Mouse (Mus musculus): ENCODE measurements around the gene Gpr162. TPM values are rescaled to one million over a fixed set of nuclear protein-coding genes. Genes with fewer than 3 reads are reported as not detected.
A peak's percentile ranks its signal among the peaks of the same experiment; 100 is the strongest.

The Gpr162 gene
- polyA plus RNA-seq (2016; fragmentation: Nextera tagmentation; extraction: Ambion mirVana): 0.59 and 1.2 TPM in 2 replicates

- Histone ChIP-seq H3K4me1 (peaks cover 66% of the 10 kb centered on the region), H3K36me3 (peaks cover 3% of the 10 kb centered on the region; the same call in 1 of the 2 replicates), H3K27ac (peak within 1 kb of the TSS; percentile 88), H3K4me3 (peak within 1 kb of the TSS; percentile 68), H3K27me3 (ENCODE audit: low read depth, poor library complexity, severe bottlenecking) (peaks cover 90% of the 10 kb centered on the region), H3K9me3 (replicated peaks) (no peaks in the 10 kb centered on the region)
- 1% methylated on average over 35 of the region's 43 CpGs for WGBS
- DNase-seq (ENCODE audit: low spot score): peak; percentile 82
These were observed at the start of gene Gpr162 for GRCm38 (mm10) chr6:124863658-124864298. TSS of gene Gpr162 (minus strand) at chr6:124863983.

- Histone ChIP-seq H3K9me3 (replicated peaks) (no peaks in the 10 kb centered on the region), H3K4me1 (peaks cover 64% of the 10 kb centered on the region), H3K27ac (no peak overlapping the region), H3K36me3 (peaks cover 30% of the 10 kb centered on the region), H3K27me3 (ENCODE audit: low read depth, poor library complexity, severe bottlenecking) (peaks cover 45% of the 10 kb centered on the region), H3K4me3 (0 out of 2 replicates have a peak overlapping the region, but pooled peaks have one; percentile 6)
- 80% methylated on average over 6 of the region's 6 CpGs for WGBS
- DNase-seq (ENCODE audit: low spot score): no peak
These were observed 49.4 kb upstream of the Gpr162 start for GRCm38 (mm10) chr6:124913214-124913613.

GRCm38 (mm10) chr6:124911533-124912218, 47.9 kb upstream of the Gpr162 start, which contains the start of gene Lag3:
TSS of gene Lag3 (minus strand) at chr6:124911705.
- H3K36me3 ChIP-seq: peaks cover 30% of the 10 kb centered on the region
- DNase-seq (ENCODE audit: low spot score): no peak
- H3K9me3 ChIP-seq (replicated peaks): no peaks in the 10 kb centered on the region
- peaks cover 48% of the 10 kb centered on the region for H3K27me3 ChIP-seq (ENCODE audit: low read depth, poor library complexity, severe bottlenecking)
- 14% methylated on average over 13 of the region's 13 CpGs for WGBS
- H3K4me3 ChIP-seq: 0 out of 2 replicates have a peak within 1 kb of the TSS, but pooled peaks have one; percentile 6
- peaks cover 52% of the 10 kb centered on the region for H3K4me1 ChIP-seq
- H3K27ac ChIP-seq: peak within 1 kb of the TSS; percentile 84; the same call in 1 of the 2 replicates

DNA sequence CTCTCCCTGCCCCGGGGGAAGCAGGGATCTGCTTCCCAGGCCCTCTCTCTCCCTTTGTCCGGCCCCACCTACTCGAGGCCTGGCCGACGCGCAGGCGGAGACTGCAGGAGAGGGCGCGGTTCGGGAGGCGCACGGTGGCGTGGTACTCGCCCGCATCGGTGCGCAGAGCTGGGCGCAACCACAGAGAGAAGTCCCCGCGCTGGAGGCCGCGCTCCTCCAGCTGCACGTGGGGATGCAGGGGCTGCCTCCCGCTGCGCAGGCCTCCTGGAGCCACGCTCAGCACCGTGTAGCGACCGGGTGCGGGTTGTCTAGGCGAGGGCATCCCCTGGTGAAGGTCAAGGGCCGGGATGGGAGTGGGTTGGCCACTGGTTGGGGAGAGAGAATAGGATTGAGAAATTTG, 46.2 kb upstream of the Gpr162 start:
- Histone ChIP-seq H3K9me3 (replicated peaks) (no peaks in the 10 kb centered on the region), H3K4me3 (peak overlapping the region; percentile 45), H3K27ac (peak overlapping the region; percentile 84), H3K27me3 (ENCODE audit: low read depth, poor library complexity, severe bottlenecking) (peaks cover 48% of the 10 kb centered on the region), H3K4me1 (peaks cover 43% of the 10 kb centered on the region), H3K36me3 (peaks cover 28% of the 10 kb centered on the region)
- DNase-seq (ENCODE audit: low spot score): peak; percentile 64
- WGBS: 2% methylated on average over 32 of the region's 32 CpGs

- Histone ChIP-seq H3K4me1 (peaks cover 43% of the 10 kb centered on the region), H3K36me3 (peaks cover 6% of the 10 kb centered on the region), H3K4me3 (no peak overlapping the region), H3K9me3 (replicated peaks) (no peaks in the 10 kb centered on the region), H3K27me3 (ENCODE audit: low read depth, poor library complexity, severe bottlenecking) (peaks cover 37% of the 10 kb centered on the region), H3K27ac (no peak overlapping the region)
- DNase-seq (ENCODE audit: low spot score): no peak
- WGBS: 88% methylated on average over 1 of the region's 1 CpGs
These were observed 44.0 kb upstream of the Gpr162 start for GRCm38 (mm10) chr6:124907767-124908166.

DNA sequence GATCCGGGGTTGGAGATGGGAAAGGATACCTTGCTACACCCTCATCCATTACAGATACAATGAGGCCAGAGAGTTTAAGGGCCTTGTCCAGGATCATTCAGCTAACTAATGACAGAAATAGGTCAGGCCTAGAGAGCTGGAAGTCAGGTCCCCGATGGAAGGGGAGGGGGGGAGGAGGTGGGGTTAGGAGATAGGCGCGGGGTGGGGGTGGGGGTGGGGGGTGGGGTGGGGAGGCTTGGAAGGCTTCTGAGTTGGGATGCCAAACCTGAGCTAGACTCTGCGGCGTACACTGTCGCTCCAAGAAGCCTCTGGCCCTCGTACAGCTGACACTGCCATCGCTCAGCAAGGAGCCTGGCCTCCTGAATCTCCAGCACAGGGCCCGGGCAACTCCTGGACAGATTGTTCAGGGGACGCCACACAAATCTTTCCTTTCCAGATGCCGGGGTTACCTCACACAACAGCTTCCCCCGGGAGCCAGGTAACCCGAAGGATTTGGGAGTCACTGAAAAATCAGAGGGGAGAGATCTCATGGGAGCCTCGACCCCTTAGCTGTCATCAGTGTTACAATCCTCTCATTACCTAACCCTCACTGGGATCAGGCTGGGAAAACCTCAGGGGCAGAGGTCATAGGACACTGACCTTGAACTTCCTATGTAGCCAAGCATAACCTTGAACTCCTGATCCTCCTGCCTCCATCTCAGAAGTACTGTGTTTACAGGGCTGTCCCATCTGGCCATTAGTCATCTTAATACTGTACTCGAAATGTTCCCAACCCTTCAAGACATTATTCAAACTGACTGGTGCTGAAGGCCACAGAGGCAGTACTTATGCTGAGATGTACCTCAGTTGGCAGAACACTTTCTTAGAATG, 41.4 kb upstream of the Gpr162 start:
- Histone ChIP-seq H3K9me3 (replicated peaks) (no peaks in the 10 kb centered on the region), H3K4me1 (peaks cover 32% of the 10 kb centered on the region), H3K4me3 (peak overlapping the region; percentile 65), H3K27me3 (ENCODE audit: low read depth, poor library complexity, severe bottlenecking) (peaks cover 23% of the 10 kb centered on the region), H3K27ac (peak overlapping the region; percentile 98), H3K36me3 (no peaks in the 10 kb centered on the region)
- WGBS: 37% methylated on average over 15 of the region's 16 CpGs
- DNase-seq (ENCODE audit: low spot score): no peak

- Histone ChIP-seq H3K27ac (peak overlapping the region; percentile 98), H3K4me1 (peaks cover 24% of the 10 kb centered on the region), H3K4me3 (peak overlapping the region; percentile 65), H3K9me3 (replicated peaks) (no peaks in the 10 kb centered on the region), H3K36me3 (no peaks in the 10 kb centered on the region), H3K27me3 (ENCODE audit: low read depth, poor library complexity, severe bottlenecking) (peaks cover 14% of the 10 kb centered on the region)
- WGBS: 10% methylated on average over 24 of the region's 24 CpGs
- peak; percentile 77 for DNase-seq (ENCODE audit: low spot score)
These were observed 40.6 kb upstream of the Gpr162 start for GRCm38 (mm10) chr6:124904161-124904981.

- no peaks in the 10 kb centered on the region for H3K9me3 ChIP-seq (replicated peaks)
- no peaks in the 10 kb centered on the region for H3K36me3 ChIP-seq
- under 1% methylated on average over 23 of the region's 23 CpGs for WGBS
- H3K27ac ChIP-seq: peak overlapping the region; percentile 98
- peaks cover 24% of the 10 kb centered on the region for H3K4me1 ChIP-seq
- peaks cover 7% of the 10 kb centered on the region for H3K27me3 ChIP-seq (ENCODE audit: low read depth, poor library complexity, severe bottlenecking)
- H3K4me3 ChIP-seq: peak overlapping the region; percentile 65
- DNase-seq (ENCODE audit: low spot score): peak; percentile 98
These were observed 39.9 kb upstream of the Gpr162 start for GRCm38 (mm10) chr6:124903580-124904151.

- H3K36me3 ChIP-seq: no peaks in the 10 kb centered on the region
- no peak overlapping the region for H3K4me3 ChIP-seq
- 0 out of 2 replicates have a peak overlapping the region, but pooled peaks have one; percentile 19 for H3K27ac ChIP-seq
- no peak for DNase-seq (ENCODE audit: low spot score)
- H3K9me3 ChIP-seq (replicated peaks): no peaks in the 10 kb centered on the region
- no peaks in the 10 kb centered on the region for H3K27me3 ChIP-seq (ENCODE audit: low read depth, poor library complexity, severe bottlenecking)
- H3K4me1 ChIP-seq: peaks cover 24% of the 10 kb centered on the region
These were observed 38.1 kb upstream of the Gpr162 start for GRCm38 (mm10) chr6:124901851-124902250.

GRCm38 (mm10) chr6:124900801-124901480, 37.2 kb upstream of the Gpr162 start:
- Histone ChIP-seq H3K9me3 (replicated peaks) (no peaks in the 10 kb centered on the region), H3K27me3 (ENCODE audit: low read depth, poor library complexity, severe bottlenecking) (no peaks in the 10 kb centered on the region), H3K36me3 (no peaks in the 10 kb centered on the region), H3K4me3 (no peak overlapping the region), H3K4me1 (peaks cover 24% of the 10 kb centered on the region), H3K27ac (no peak overlapping the region)
- WGBS: 67% methylated on average over 10 of the region's 10 CpGs
- no peak for DNase-seq (ENCODE audit: low spot score)

DNA sequence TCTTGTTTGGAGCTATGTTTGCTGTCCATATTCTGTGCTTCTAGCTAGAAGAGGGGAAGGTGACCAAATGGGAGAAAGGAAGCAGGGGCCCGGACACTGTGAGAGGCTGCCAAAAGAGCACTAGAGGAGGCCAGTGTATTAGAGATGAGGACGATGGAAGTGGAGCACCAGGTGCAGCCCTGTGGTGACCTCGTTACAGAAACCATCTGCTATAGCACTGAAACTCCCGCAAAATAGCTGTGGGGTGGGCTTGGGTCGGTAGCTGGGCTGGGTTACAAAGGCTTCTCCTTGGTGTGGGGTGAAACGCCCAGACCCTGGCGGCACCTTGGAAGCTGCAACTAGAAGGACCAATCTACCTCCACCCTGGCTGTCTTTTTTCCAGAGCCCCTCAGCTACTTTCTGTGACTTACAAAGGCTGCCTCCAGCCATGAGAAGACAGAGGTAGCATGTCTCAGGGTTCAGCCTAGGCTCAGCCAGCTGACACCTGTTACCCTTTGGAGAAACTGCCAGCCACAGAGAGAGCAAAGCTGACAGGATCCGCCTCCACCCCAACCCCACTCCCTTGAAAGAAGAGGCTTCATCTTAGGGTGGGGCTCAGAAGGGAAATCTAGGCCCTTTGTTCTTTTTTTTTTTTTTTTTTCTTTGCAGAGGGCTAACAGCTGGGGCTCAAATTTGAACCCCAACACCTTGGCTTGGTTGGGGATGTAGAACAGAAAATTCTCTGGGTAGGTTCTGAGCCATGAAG, 36.4 kb upstream of the Gpr162 start:
- DNase-seq (ENCODE audit: low spot score): no peak
- WGBS: 57% methylated on average over 8 of the region's 8 CpGs
- Histone ChIP-seq H3K4me3 (no peak overlapping the region), H3K36me3 (no peaks in the 10 kb centered on the region), H3K27me3 (ENCODE audit: low read depth, poor library complexity, severe bottlenecking) (no peaks in the 10 kb centered on the region), H3K9me3 (replicated peaks) (no peaks in the 10 kb centered on the region), H3K4me1 (peaks cover 19% of the 10 kb centered on the region), H3K27ac (no peak overlapping the region)

Data from limb, embryonic 10.5 days (tissue).